Mouse (Mus musculus) R1 (cell line): ENCODE data around the gene Rcc1l.

Source experiments
- DNase-seq: peaks from one replicate; pipeline ENCODE4 v3.0.0-alpha.2; 2018; ENCODE audit warnings: low read depth, low spot score

Gene Rcc1l

DNA sequence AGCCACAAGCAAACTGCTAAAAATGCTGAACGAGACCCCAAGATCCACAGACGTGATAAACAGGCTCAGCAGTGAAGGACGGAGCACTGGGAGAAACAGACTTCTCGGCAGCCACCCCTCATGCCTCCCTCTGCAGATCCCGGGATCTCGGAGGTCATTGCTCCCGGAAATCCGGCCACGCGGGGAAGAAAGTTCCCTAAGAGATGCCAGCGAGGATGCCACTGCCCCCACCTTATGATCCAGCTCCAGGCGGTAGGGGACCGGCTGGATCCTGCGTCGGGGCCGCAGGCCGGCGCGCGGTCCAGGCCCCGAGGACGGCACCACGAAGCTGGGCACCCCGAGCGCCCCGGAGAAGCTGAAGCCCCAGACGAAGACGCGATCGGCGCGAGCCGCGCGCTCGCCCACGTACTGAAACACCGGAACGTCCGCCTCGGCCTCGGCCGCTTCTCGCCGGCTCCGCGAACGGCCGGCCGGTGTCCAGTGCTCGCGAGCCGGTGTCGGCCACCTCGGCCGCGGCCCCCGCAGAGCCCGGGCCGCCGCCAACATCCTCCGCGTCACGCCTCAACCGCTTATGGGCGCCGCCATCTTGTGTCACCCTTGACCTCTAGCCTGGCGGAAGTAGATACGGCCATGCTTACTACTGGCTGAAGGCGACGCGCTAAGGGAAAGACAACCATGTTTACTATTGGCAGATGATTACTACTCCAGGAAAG is at the start of gene Rcc1l:
Gene Rcc1l (minus strand): TSS at position 606 of the 713 bp plus-strand sequence.
- peak; percentile 94 for DNase-seq

- no peak for DNase-seq
These were observed 48.7 kb upstream of the Rcc1l start for GRCm38 (mm10) chr5:134225110-134225901.

GRCm38 (mm10) chr5:134221708-134222150 is 45.2 kb upstream of the Rcc1l start:
- DNase-seq, result no peak

DNA sequence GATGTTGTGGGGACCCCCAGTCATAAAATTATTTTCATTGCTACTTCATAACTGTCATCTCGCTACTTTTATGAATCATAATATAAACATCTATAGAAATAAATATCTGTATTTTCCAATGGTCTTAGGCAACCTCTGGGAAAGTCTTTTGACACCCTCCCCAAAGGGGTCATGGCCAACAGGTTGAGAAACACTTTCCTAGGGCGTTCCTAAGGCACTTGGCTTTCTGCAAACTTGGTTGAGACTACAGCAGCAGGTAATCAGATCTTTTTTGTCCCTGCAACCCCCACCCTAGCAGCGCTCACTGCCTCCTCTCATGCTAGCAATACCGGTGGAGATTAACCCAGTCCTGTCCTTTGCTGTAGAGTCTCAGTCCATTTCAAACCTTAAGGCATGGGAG is 44.7 kb upstream of the Rcc1l start:
- no peak for DNase-seq

- DNase-seq, result no peak
These were observed 41.3 kb upstream of the Rcc1l start for GRCm38 (mm10) chr5:134217900-134218299.

DNA sequence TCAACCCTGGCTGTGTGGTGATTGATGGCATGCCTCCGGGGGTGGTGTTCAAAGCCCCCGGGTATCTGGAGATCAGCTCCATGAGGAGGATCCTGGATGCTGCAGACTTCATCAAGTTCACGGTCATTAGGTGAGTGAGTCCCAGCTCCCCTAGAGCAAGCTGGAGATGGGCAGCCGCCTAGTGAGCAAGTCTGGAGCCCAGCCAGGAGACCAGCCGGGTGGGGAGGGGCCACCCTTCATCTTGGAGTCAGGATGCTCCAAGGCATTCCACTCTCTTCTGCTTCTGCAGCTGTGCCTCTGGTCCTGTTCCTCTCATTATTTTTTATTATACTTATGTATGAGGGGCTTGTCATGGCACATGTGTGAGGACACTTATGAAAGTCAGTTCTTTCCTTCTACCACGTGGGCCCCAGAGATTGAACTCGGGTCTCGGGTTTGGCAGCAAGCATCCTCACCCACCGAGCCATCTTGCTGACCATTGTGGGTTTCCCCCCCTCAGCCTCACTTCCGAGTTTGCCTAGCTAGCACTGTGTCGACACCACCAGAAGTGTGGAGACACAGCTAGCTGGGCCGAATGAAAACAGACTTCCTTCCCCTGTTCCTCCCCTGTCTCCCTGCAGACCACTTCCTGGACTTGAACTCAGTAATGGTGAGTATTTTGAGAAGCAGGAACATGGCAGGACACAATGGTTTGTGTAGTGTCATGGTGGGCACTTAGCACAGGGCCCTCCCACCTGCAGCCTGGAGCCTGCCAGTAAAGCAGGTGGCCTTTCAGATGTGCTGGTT is 37.6 kb upstream of the Rcc1l start:
- DNase-seq, result no peak

DNA sequence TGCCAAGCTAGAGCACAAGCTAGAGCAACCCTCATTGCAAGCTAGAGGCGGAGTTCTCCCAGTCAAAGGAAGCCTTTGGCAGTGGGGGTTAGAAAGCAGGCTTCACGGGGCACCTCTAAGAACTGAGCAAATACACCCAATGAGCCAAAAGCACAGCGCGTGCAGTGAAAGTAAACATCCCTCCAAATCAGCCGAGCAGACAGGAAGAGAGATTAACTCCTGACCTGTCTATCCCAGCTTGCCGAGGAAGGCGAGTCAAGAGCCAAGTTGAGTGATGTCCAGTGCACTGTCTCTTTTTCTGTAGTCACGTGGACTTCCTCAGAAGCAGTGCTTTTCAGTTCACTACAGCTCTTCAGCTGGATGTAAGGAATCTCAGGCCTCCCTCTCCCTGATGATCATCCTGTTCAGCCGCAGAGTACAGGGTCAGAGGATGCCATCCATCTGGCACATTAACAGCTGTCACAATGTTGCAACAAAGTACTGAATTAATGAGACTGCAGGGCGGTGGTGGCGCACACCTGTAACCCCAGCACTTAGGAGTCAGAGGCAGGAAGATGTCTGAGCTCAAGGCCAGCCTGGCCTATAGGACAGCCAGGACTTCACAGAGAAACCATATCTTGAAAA is 33.5 kb upstream of the Rcc1l start:
- no peak for DNase-seq

DNA sequence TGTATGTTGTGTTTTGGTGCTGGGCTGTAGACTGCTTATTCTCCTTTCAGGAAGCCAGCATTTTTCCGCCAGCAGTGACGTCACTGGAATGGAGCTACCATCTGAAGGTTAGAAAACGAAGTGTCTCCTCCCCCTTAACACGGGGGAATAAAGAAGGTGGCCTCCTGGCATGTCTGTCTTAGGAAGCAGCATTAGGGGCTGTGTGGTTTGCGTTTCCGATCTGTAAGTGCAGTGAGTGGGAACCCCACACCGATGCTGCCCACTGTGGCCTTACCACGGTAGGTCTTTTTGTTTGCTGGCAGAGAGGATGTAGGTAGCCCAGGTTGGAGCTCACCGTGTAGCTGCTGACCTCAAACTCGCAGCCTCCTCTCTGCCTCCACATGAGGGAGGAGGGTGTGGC is 30.1 kb upstream of the Rcc1l start:
- no peak for DNase-seq

DNA sequence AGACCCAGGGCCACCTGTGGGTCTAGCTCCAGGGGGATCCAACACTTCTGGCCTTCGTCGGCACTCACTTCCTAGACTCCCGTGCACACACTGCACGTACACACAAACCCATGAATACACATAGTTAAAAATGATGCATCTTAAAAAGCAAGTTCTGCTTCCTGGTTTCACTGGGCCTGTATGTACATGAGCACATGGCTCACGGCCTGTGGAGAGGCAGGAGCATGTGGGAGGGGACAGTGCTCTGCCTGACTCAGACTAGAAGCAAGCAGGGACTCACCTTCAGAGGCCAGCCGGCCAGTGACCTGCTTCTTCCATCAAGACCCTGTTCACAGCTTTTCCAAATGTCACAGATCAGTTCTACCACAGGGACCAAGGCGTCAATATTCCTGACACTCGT is 17.1 kb upstream of the Rcc1l start:
- no peak for DNase-seq

- DNase-seq, result no peak
These were observed 12.0 kb upstream of the Rcc1l start for GRCm38 (mm10) chr5:134188571-134188970.

- DNase-seq, result peak; percentile 87
These were observed 10.6 kb upstream of the Rcc1l start for GRCm38 (mm10) chr5:134186961-134187731.

DNA sequence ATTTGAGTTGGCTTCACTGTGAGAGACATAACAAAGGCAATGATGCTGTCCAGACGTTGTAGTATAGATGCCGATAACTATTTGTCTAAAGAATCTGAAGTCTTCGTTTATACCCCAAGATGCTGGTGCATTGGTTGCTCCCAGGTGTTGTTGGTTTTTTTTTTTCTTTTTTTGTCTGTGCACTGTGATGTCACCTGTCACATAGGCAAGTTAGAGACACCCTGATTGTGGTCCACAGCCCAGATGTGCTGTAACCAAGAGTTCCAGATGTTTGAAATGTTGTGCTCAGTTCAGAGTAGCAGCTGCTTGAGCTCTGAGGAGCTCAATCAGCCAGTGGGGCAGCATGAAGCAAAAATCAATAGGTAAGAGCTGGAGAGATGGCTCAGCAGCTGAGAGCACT is 9.5 kb upstream of the Rcc1l start:
- no peak for DNase-seq

DNA sequence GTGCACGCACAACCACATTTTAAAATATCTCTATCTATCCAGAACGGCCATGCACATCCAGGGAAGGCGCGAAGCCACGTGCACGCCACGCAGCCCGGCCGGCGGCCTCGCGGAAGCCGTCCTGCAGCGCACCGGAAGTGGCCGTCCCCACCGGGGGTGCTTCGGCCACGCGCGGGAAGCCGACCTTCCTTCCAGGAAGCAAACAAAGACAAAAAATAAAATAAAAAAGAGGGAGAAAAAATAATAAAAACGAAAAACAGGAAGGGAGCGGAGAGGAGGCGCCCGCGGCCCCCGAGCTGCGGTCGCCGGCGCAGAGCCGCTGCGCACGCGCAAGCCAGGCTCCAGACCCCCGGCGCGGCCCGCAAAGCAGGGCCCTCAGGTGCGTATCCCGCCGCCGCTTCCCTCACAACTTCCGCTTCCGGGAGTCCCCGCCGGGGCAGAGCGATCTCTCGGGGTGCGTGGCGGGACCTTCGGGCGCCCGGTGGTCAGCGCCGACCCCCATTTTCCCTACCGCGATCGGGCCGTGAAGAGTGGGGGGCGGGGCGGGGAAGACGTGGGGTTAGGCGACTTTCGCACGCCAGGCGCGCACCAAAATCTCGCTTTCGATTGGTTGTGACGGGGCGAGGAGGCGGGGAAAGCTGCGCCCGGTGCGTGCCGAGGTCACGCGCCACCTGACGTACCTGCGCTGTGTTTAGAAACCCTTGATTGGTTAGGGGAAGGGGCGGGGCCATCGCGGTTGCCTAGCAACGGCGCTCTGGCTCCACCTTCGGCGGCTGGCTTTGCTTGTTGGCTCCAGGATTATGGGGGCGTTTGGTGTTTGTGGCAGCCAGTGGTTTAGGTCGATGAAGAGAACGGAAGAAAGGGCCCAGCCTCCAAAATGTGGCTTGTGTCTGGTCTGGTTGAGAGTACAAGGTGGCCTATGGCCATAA is 7.6 kb upstream of the Rcc1l start, which contains the start of gene Gtf2ird2:
Gene Gtf2ird2 (plus strand): TSS at position 140 of the 929 bp plus-strand sequence.
- DNase-seq, result peak; percentile 98

- DNase-seq, result peak; percentile 32
These were observed 6.6 kb upstream of the Rcc1l start for GRCm38 (mm10) chr5:134183162-134183561.

DNA sequence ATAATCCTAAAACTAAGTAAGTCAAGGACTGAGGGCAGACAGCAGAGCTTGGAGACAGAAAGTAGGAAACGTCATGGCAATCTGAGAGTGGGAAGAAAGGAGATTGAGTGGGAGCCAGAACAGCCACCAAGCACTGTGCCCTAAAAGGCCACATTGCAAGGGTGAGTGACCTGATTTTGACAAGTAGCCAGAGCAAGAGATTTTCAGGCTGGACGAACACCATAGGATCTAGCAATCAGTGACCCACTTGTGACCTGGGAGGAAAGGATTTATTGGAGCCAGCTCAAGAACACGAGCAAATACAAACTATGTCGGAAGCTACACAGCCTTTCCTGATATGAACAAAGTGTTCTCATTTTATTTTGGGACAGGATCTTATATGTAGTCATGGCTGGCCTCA is 6.2 kb upstream of the Rcc1l start:
- DNase-seq, result no peak

DNA sequence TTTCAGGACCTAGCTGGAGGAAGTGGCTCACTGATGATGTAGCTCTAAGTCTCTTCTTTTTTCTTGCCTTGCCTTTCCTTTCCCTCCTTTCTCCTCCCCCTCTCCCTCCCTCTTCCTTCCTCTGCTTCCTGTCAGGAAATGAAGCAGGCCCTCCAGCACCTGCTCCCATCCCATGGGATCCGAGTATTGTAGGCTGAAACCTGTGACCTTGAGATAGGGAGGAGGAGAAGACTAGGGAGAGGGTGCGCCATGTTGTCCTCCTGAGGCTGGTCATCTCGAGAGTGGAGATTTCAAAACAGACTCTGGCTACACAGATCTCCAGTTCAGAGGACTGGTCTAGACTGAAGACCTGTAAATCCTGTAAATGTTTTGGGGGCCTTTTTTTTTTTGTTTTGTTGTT is 5.6 kb upstream of the Rcc1l start:
- DNase-seq, result peak; percentile 84

DNA sequence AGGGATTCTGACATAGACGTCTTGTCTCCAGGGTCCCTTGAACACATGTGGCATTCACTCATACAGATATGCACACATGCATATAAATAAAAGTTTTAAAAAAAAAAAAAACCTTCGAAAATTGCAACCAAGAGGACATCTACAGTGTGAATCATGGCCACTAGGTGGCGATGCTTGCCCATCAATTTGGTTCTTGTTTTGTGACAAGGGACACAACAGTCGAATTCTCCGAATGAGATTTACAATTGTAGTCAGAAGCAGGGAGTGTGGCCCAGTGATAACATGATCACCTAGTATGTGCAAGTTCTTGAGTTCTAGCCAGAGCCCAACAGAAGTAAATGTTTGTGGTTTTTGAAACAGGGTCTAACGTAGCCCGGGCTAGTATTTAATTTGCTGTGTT is 3.3 kb upstream of the Rcc1l start:
- peak; percentile 81 for DNase-seq

DNA sequence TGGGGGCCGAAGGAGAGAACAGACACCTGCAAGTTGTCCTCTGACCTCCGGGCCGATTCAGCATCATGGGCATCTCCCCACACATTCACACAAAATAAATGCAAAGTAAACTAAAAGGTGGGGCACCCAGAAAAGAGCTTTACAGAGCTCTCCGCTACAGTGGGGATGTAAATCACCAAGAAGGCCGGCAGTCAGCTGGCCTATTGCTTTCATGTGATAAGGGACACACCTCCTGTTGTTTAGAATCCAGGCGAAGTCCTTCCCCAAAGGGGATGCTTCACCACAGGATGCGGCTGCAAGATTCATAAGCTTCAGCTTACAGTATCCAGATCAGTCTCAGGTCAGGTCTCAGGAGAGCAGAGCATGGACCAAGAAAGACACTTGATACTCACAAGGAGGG is 2.0 kb upstream of the Rcc1l start:
- peak; percentile 58 for DNase-seq

DNA sequence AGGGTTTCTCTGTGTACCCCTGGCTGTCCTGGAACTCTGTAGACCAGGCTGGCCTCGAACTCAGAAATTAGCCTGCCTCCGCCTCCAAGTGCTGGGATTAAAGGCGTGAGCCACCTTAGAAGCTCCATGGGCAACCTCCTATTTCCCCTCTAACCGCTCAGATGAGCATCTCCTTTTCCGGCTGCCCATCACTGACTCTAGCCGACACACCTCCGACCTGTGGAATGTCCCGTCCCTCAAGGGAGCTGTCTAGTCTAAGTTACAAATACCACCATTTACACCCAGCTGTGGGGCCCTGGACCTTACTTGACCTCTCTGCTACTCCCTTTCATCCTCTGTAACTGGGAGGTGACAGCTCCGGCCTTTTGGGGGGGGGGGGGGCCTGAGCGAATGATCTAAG is 878 bp downstream of the Rcc1l start:
- DNase-seq, result peak; percentile 83

- peak; percentile 85 for DNase-seq
These were observed 3.4 kb downstream of the Rcc1l start for GRCm38 (mm10) chr5:134173206-134173605.
